In the genomic region with DNA sequence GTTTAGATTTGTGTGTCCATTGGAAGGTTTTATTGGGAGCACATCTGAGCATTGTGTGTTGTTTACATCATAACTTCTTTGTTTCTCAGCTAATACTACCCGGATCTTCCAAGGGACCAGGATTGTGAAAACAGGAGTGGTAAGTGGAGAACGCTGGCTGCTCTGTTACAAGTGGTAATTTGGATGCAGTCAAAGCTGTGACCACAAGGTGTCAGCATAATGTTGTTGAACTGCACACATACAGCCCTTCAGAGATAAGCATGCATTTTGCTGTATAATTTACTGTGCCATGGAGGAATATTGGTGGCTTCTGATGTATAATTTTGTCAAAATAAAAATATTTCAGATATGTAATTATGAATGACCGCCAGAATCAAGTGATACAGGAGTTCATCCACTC, we compare ENCODE assay signal across 8 mouse cellular contexts.
A peak's percentile ranks its signal among the peaks of the same experiment; 100 is the strongest.
DNase-seq lines count a peak whose midpoint lies in the region; ATAC-seq and TF ChIP-seq lines count a peak whose summit lies in the region.

No protein-coding gene starts in this region.

- H3K4me3 ChIP-seq in forebrain, embryonic 10.5 days: no peak overlapping the region
- no peak overlapping the region for H3K4me3 ChIP-seq in intestine, embryonic 15.5 days (replicated peaks)
- H3K4me3 ChIP-seq in midbrain, embryonic 14.5 days (replicated peaks; ENCODE audit: low read depth, low read length): no peak overlapping the region

- H3K27me3 ChIP-seq in forebrain, embryonic 10.5 days (ENCODE audit: poor library complexity, severe bottlenecking): 0 out of 2 replicates have a peak, but pooled peaks cover 10% of the 10 kb centered on the region
- H3K27me3 ChIP-seq in intestine, embryonic 15.5 days (replicated peaks): no peaks in the 10 kb centered on the region
- no peaks in the 10 kb centered on the region for H3K27me3 ChIP-seq in midbrain, embryonic 14.5 days (ENCODE audit: control insufficient read depth, insufficient read depth, low read length)

- H3K4me1 ChIP-seq in forebrain, embryonic 10.5 days: peaks cover 7% of the 10 kb centered on the region
- no peaks in the 10 kb centered on the region for H3K4me1 ChIP-seq in intestine, embryonic 15.5 days (replicated peaks)
- H3K4me1 ChIP-seq in midbrain, embryonic 14.5 days (ENCODE audit: control insufficient read depth, insufficient read depth, low read length): no peaks in the 10 kb centered on the region

- DNase-seq in adrenal gland, adult 18-20 months (ENCODE audit: low spot score in 2 of 2): peak; percentile 35 to 42
- no peak for DNase-seq in adrenal gland, postnatal 4 days (ENCODE audit: low spot score in 2 of 2)
- peak; percentile 91 for DNase-seq in brain, embryonic 14.5 days (ENCODE audit: low read depth)
- DNase-seq in forebrain, embryonic 10.5 days (ENCODE audit: extremely low spot score, low spot score): peak; percentile 55
- peak; percentile 34 to 41 for DNase-seq in left cerebral cortex, adult 8-10 months (ENCODE audit: low spot score in 2 of 2)
- DNase-seq in midbrain, embryonic 14.5 days: peak; percentile 92
- DNase-seq in urinary bladder, postnatal 36 days (ENCODE audit: low spot score in 2 of 2): peak; percentile 36 to 45

- H3K27ac ChIP-seq in forebrain, embryonic 10.5 days: no peak overlapping the region
- H3K27ac ChIP-seq in intestine, embryonic 15.5 days: no peak overlapping the region
- H3K27ac ChIP-seq in midbrain, embryonic 14.5 days (replicated peaks; ENCODE audit: low read depth, low read length): no peak overlapping the region

- no peak overlapping the region for H3K9ac ChIP-seq in intestine, embryonic 15.5 days
- no peak overlapping the region for H3K9ac ChIP-seq in midbrain, embryonic 14.5 days (replicated peaks; ENCODE audit: low read length)

- no peak overlapping the region for H3K4me2 ChIP-seq in intestine, embryonic 15.5 days (replicated peaks)
- no peak overlapping the region for H3K4me2 ChIP-seq in midbrain, embryonic 14.5 days (ENCODE audit: low read length)

- no peaks in the 10 kb centered on the region for H3K9me3 ChIP-seq in forebrain, embryonic 10.5 days
- no peaks in the 10 kb centered on the region for H3K9me3 ChIP-seq in intestine, embryonic 15.5 days
- H3K9me3 ChIP-seq in midbrain, embryonic 14.5 days (ENCODE audit: control insufficient read depth, low read length): no peaks in the 10 kb centered on the region

- WGBS in forebrain, embryonic 10.5 days: 58% methylated on average over 3 of the region's 3 CpGs
- 45% methylated on average over 3 of the region's 3 CpGs for whole genome bisulfite sequencing in intestine, embryonic 15.5 days
- WGBS in midbrain, embryonic 14.5 days: 50% methylated on average over 3 of the region's 3 CpGs

- peak; percentile 62; the same call in 1 of the 2 replicates for ATAC-seq in intestine, embryonic 15.5 days
- peak; percentile 81 for ATAC-seq in midbrain, embryonic 14.5 days (ENCODE audit: low FRiP score, low TSS enrichment)

- TF ChIP-seq CTCF in brain, embryonic 14.5 days (IDR thresholded peaks at IDR 0.05; ENCODE audit: borderline replicate concordance, extremely low read depth, insufficient read depth, insufficient read length): peak; percentile 84; the same call in 1 of the 2 replicates

- 0 out of 2 replicates have a peak, but pooled peaks cover 7% of the 10 kb centered on the region for H3K36me3 ChIP-seq in forebrain, embryonic 10.5 days (replicated peaks)
- H3K36me3 ChIP-seq in intestine, embryonic 15.5 days: no peaks in the 10 kb centered on the region
- no peaks in the 10 kb centered on the region for H3K36me3 ChIP-seq in midbrain, embryonic 14.5 days (ENCODE audit: control insufficient read depth, insufficient read depth, low read length)

- no peak for TF ChIP-seq POLR2A in brain, embryonic 14.5 days (IDR thresholded peaks at IDR 0.05; ENCODE audit: borderline replicate concordance, extremely low read depth, insufficient read depth, insufficient read length, poor library complexity, severe bottlenecking)

Comparison
In these comparisons a context has a peak if more than half of its experiments do, and no peak if none do; other contexts are left out.
1. DNase-seq: peak in adrenal gland, adult 18-20 months (2 of 2), brain, embryonic 14.5 days (single experiment), forebrain, embryonic 10.5 days (single experiment), left cerebral cortex, adult 8-10 months (2 of 2), midbrain, embryonic 14.5 days (single experiment) and urinary bladder, postnatal 36 days (2 of 2); none in adrenal gland, postnatal 4 days (0 of 2).